Mouse (Mus musculus): ENCODE results near the gene Tbc1d8. TPM values are rescaled to one million over a fixed set of nuclear protein-coding genes. Genes with fewer than 3 reads are reported as not detected.

Gene Tbc1d8
- polyA plus RNA-seq, 1 experiment = 151 TPM

DNA sequence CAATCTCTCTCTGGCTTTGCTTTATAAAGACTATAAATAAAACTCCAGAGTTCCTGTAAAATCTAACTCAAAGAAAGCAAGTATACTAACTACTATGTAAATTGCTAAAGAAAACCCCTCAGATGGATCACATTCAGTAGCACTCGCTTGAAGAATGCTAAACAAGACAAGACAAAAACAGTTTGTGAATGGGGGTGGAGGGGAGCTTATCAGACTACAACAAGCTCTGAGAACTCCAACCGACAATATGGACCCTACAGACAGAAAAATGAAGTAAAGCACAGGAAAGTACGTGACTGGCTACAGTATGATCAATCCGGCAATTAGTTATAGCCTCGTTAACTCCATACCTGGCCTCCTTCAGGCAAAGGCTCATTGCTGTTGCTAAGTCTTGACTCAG, 18.1 kb downstream of the Tbc1d8 start:
- WGBS = 58% methylated on average over 5 of the region's 5 CpGs
- H3K27ac ChIP-seq (ENCODE audit: control insufficient read depth, insufficient read depth, low read depth, low read length, poor library complexity) = no peak overlapping the region
- peaks cover 9% of the 10 kb centered on the region for H3K4me1 ChIP-seq (ENCODE audit: control insufficient read depth, insufficient read depth, low read length)
- TF ChIP-seq POLR2A (IDR thresholded peaks at IDR 0.05; ENCODE audit: borderline replicate concordance, control insufficient read depth, low read depth, low read length) (no peak), CTCF (IDR thresholded peaks at IDR 0.05; ENCODE audit: control insufficient read depth, insufficient read depth, low read length) (no peak)
- no peak overlapping the region for H3K4me3 ChIP-seq (replicated peaks; ENCODE audit: control insufficient read depth, low read depth, low read length)

DNA sequence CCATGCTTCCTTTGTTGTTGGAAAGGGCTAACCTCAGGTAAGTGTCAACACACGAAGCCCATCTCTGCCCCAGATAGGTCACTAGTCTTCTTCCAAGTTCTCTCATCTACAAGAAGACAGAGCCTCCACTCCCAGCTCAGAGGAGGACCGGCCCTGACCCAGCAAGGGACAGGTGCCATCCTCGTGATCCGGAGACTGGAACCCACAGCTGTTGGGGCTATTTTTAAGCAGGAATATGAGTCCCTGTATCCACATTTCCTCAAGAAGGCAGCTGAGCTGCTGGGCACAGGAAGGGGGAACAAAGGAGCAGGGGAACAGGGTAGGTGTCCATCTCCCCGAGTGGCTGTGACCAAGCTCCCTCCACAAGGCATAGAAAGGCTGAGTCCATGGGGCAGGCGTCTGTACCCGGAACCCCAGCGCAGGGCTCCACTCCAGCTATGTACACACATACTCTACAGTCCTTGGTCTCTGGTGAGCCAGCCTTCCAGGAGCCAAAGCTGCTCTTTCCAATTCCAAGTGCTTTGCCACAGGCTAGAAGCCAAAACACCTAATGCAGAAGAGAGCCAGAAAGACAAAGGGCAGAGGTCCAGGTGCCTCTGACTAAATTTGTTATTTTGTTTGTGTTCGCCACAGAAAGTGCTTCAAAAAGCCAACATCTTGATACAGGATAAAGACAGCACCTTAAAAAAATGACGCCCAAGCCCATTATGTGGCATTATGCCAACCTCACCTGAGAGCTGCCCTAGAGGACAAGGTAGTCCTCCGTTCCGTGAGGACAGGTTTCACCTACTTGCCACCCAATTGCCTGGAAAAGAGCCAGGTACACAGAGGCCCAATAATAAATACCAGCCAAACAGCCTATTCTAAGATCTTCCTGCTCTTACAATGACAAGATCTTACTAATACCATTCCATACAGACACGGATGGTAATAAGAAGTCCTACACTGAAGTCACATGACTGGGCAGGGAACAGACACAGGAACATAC, 20.4 kb downstream of the Tbc1d8 start:
- no peak for TF ChIP-seq POLR2A (IDR thresholded peaks at IDR 0.05; ENCODE audit: borderline replicate concordance, control insufficient read depth, low read depth, low read length)
- Histone ChIP-seq H3K27ac (ENCODE audit: control insufficient read depth, insufficient read depth, low read depth, low read length, poor library complexity) (no peak overlapping the region), H3K4me1 (ENCODE audit: control insufficient read depth, insufficient read depth, low read length) (peaks cover 13% of the 10 kb centered on the region), H3K4me3 (replicated peaks; ENCODE audit: control insufficient read depth, low read depth, low read length) (no peak overlapping the region)
- 80% methylated on average over 13 of the region's 13 CpGs for WGBS

DNA sequence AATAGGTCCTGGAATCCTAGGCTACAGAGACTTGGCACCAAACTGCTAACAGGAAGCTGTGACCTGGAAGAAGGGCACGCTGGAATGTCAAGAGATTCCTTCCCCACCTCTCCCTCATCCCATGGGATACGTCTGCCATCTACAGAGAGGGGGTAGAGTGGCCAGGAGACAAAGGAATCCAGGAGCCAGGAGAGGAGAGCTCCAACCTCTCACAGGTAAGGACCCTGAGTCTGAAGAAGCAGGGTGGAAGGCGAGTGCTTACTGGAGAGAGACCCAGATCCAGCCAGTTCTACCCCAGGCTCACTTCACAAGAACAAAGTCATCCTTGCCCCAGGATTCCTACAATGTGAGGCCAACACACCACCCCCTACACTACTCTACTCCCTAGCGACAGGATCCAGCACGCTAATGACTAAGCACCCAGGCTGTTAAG, 22.1 kb downstream of the Tbc1d8 start:
- H3K27ac ChIP-seq (ENCODE audit: control insufficient read depth, insufficient read depth, low read depth, low read length, poor library complexity) = peak overlapping the region; percentile 63; the same call in 1 of the 2 replicates
- H3K4me3 ChIP-seq (replicated peaks; ENCODE audit: control insufficient read depth, low read depth, low read length) = no peak overlapping the region
- WGBS = 72% methylated on average over 5 of the region's 5 CpGs
- TF ChIP-seq POLR2A (IDR thresholded peaks at IDR 0.05; ENCODE audit: borderline replicate concordance, control insufficient read depth, low read depth, low read length) (no peak), CTCF (IDR thresholded peaks at IDR 0.05; ENCODE audit: control insufficient read depth, insufficient read depth, low read length) (no peak)
- H3K4me1 ChIP-seq (ENCODE audit: control insufficient read depth, insufficient read depth, low read length) = peaks cover 7% of the 10 kb centered on the region

DNA sequence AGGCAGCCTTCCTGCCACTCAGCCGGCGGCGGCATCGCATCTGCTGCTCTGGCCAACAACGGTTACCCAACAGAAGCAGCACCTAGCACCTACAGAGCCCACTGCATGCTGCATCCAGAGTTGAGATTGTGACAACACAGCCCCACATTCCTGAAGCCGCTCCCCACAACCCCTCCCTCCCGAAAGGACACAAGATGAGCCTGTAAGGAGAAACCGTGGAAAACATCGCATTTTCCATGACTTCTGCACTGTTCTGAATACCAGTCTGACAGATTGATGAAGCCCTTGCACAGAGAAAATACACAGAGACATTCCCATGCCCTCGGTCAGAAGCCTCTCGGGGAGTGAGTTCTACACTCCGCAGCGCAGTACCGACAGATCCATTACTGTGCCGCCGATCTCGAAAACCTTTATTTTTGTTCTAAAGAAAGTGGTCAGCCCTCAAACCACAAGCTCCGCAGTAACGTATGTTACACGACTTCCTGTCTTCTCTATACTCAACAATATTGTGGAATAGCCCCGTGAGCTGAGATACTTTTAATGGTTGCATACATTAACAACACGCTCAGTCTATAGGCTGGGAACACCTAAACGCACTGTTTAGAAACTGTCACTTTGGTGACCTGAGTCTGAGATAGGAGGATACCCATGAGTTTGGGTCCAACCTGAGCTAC, 23.1 kb downstream of the Tbc1d8 start:
- Histone ChIP-seq H3K4me1 (ENCODE audit: control insufficient read depth, insufficient read depth, low read length) (peaks cover 7% of the 10 kb centered on the region), H3K27ac (ENCODE audit: control insufficient read depth, insufficient read depth, low read depth, low read length, poor library complexity) (peak overlapping the region; percentile 63), H3K4me3 (replicated peaks; ENCODE audit: control insufficient read depth, low read depth, low read length) (peak overlapping the region; percentile 30)
- TF ChIP-seq POLR2A (IDR thresholded peaks at IDR 0.05; ENCODE audit: borderline replicate concordance, control insufficient read depth, low read depth, low read length) = no peak
- TF ChIP-seq CTCF (IDR thresholded peaks at IDR 0.05; ENCODE audit: control insufficient read depth, insufficient read depth, low read length) = no peak
- WGBS = 31% methylated on average over 23 of the region's 23 CpGs

DNA sequence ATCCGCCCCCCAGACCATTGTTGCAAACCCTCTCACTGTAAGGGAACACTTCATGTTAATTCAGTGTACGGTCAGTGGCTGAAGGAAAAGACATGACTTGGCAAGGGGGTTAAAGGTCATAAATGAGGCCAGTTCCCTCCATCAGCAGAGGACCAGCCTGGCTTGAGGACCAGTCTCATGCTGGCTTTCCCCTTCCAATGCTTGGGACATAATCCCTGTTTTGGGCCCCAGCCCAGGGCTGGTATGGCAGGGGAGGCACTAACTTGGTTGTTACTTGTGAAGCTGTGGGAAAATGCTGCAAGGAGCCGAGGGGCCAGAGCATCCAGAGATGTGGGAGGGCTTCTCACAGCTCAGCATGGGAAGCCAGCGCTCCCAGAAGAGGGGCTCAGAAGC, 23.8 kb downstream of the Tbc1d8 start:
- peak overlapping the region; percentile 36; the same call in 1 of the 2 replicates for H3K27ac ChIP-seq (ENCODE audit: control insufficient read depth, insufficient read depth, low read depth, low read length, poor library complexity)
- 72% methylated on average over 4 of the region's 4 CpGs for WGBS
- peaks cover 9% of the 10 kb centered on the region for H3K4me1 ChIP-seq (ENCODE audit: control insufficient read depth, insufficient read depth, low read length)
- no peak for TF ChIP-seq CTCF (IDR thresholded peaks at IDR 0.05; ENCODE audit: control insufficient read depth, insufficient read depth, low read length)
- no peak for TF ChIP-seq POLR2A (IDR thresholded peaks at IDR 0.05; ENCODE audit: borderline replicate concordance, control insufficient read depth, low read depth, low read length)
- H3K4me3 ChIP-seq (replicated peaks; ENCODE audit: control insufficient read depth, low read depth, low read length) = peak overlapping the region; percentile 5

GRCm38 (mm10) chr1:39454108-39454782, 24.3 kb downstream of the Tbc1d8 start:
- H3K4me3 ChIP-seq (replicated peaks; ENCODE audit: control insufficient read depth, low read depth, low read length) = no peak overlapping the region
- TF ChIP-seq CTCF (IDR thresholded peaks at IDR 0.05; ENCODE audit: control insufficient read depth, insufficient read depth, low read length) (no peak), POLR2A (IDR thresholded peaks at IDR 0.05; ENCODE audit: borderline replicate concordance, control insufficient read depth, low read depth, low read length) (no peak)
- 0 out of 2 replicates have a peak overlapping the region, but pooled peaks have one; percentile 36 for H3K27ac ChIP-seq (ENCODE audit: control insufficient read depth, insufficient read depth, low read depth, low read length, poor library complexity)
- peaks cover 9% of the 10 kb centered on the region for H3K4me1 ChIP-seq (ENCODE audit: control insufficient read depth, insufficient read depth, low read length)
- 47% methylated on average over 9 of the region's 9 CpGs for whole genome bisulfite sequencing

DNA sequence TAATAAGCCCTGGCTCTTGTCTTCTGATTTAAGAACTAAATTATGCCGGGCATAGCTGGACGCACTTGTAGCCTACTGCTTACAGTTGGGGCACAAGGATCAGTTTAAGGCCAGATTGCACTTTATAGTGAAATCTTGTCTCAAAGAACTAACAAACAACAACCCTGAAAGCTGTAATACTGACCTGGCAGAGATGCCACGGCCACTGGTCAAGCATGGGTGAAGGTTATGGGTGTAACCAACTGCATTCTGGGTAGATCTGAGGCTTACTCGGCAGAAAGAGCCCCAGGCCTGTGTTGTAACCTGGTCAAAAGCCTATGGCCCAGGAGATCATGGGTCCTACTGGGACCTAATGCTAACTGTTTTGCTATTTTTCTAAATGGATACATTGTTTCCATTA, 26.4 kb downstream of the Tbc1d8 start:
- Histone ChIP-seq H3K27ac (ENCODE audit: control insufficient read depth, insufficient read depth, low read depth, low read length, poor library complexity) (no peak overlapping the region), H3K4me1 (ENCODE audit: control insufficient read depth, insufficient read depth, low read length) (peaks cover 13% of the 10 kb centered on the region), H3K4me3 (replicated peaks; ENCODE audit: control insufficient read depth, low read depth, low read length) (no peak overlapping the region)
- WGBS = 69% methylated on average over 4 of the region's 4 CpGs
- TF ChIP-seq CTCF (IDR thresholded peaks at IDR 0.05; ENCODE audit: control insufficient read depth, insufficient read depth, low read length) (no peak), POLR2A (IDR thresholded peaks at IDR 0.05; ENCODE audit: borderline replicate concordance, control insufficient read depth, low read depth, low read length) (no peak)
